Mouse (Mus musculus) forebrain, embryonic 15.5 days (tissue): ENCODE results near the gene Lypd9. TPM values are rescaled to one million over a fixed set of nuclear protein-coding genes. Genes with fewer than 3 reads are reported as not detected.

Experiments used
- ATAC-seq: fragments of 200-750 bp; cut with Nextera tagmentation; replicated peaks from 2 replicates; pipeline ENCODE4 v1.8.0; 2017; ENCODE audit warnings: mild to moderate bottlenecking, moderate TSS enrichment, moderate library complexity
- H3K27ac ChIP-seq: fragments of 300-500 bp; sonication (generic); replicated peaks from 2 replicates; pipeline ENCODE4 v1.5.1; 2015; ENCODE audit warnings: mild to moderate bottlenecking, inconsistent platforms
- H3K27me3 ChIP-seq: fragments of 300-500 bp; sonication (generic); 2 replicates; pipeline ENCODE4 v1.6.1; 2015; ENCODE audit warnings: inconsistent platforms
- H3K36me3 ChIP-seq: fragments of 300-500 bp; sonication (generic); 2 replicates; pipeline ENCODE4 v1.6.1; 2015; ENCODE audit warnings: mild to moderate bottlenecking, inconsistent platforms
- H3K4me1 ChIP-seq: fragments of 300-500 bp; sonication (generic); 2 replicates; pipeline ENCODE4 v1.6.1; 2015; ENCODE audit warnings: inconsistent platforms
- H3K4me2 ChIP-seq: fragments of 300-500 bp; sonication (generic); replicated peaks from 2 replicates; pipeline ENCODE4 v1.6.1; 2015; ENCODE audit warnings: mild to moderate bottlenecking, inconsistent platforms
- H3K4me3 ChIP-seq: fragments of 300-500 bp; sonication (generic); 2 replicates; pipeline ENCODE4 v1.5.1; 2015; ENCODE audit warnings: mild to moderate bottlenecking, inconsistent platforms
- H3K9ac ChIP-seq: fragments of 300-500 bp; sonication (generic); replicated peaks from 2 replicates; pipeline ENCODE4 v1.6.1; 2015; ENCODE audit warnings: mild to moderate bottlenecking, inconsistent platforms
- H3K9me3 ChIP-seq: fragments of 300-500 bp; sonication (generic); 2 replicates; pipeline ENCODE4 v1.6.1; 2016; ENCODE audit warnings: inconsistent platforms
- WGBS: fragments of 180-500 bp; shearing (Covaris S2); methylation state at CpG from one replicate; pipeline ENCODE4 v1.1.7; 2015; ENCODE audit warnings: mixed read lengths; 5-methylcytosine and 5-hydroxymethylcytosine counted together
- polyA plus RNA-seq: library from polyadenylated mRNA; unstranded; fragments of >200 nt; fragmentation: Nextera tagmentation; extraction: Ambion mirVana; gene quantifications from 2 replicates; pipeline ENCODE4 v1.2.1, GENCODE M21; 2015

Gene Lypd9
- polyA plus RNA-seq, 1 experiment from 2014 or later = not detected

DNA sequence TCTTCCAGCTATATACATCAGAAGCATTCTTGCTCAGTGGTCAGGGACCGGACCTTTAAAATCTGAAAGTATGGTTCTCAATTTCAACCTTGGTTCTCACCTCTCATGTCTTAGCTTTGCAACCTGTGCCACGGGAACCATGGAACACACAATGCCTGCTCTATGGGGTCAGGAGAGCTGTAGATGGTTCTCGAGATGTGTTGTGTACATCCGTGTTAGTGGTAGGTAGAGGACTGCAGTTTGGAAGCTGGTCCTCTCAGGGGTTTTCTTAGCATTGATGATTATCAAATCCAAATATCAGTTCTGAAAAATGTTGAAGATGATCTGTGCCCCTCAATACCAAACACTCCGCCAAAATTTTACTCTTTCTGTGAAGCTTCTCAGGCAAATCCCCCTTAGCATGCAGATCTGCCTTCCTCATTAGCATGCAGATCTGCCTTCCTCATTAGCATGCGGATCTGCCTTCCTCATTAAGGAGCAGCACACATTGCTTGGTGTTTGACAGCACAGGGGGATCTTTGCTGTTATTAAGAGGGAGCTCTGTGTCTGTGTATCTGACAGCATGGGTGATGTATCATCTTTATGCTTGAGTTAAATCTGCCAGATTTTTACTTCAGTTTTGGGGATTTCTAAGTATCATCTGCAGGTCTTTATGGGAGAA lies 52.6 kb downstream of the Lypd9 start:
- peak overlapping the region; percentile 77 for H3K27ac ChIP-seq
- H3K4me3 ChIP-seq = no peak overlapping the region
- peaks cover 22% of the 10 kb centered on the region for H3K4me1 ChIP-seq
- no peak overlapping the region for H3K9ac ChIP-seq
- peak overlapping the region; percentile 19; the same call in 1 of the 2 replicates for H3K4me2 ChIP-seq
- H3K27me3 ChIP-seq = no peaks in the 10 kb centered on the region
- WGBS = 29% methylated on average over 6 of the region's 6 CpGs
- ATAC-seq = peak; percentile 94
- no peaks in the 10 kb centered on the region for H3K9me3 ChIP-seq
- no peaks in the 10 kb centered on the region for H3K36me3 ChIP-seq

Other genes with a start within 250 kb of the Lypd9 start
- gene 4930438A08Rik, start 178.1 kb downstream of the Lypd9 start, polyA plus RNA-seq = not detected in 2 replicates
- 34.0 and 34.3 TPM in 2 replicates for gene Zfp692, start 145.9 kb downstream of the Lypd9 start, polyA plus RNA-seq
- gene Zfp672, start 122.6 kb downstream of the Lypd9 start, polyA plus RNA-seq = 39.0 and 40.6 TPM in 2 replicates
- gene Sh3bp5l, start 122.2 kb downstream of the Lypd9 start, polyA plus RNA-seq = 50.7 and 54.9 TPM in 2 replicates
- 0.15 TPM in 1 of 2 replicates, not detected in the other for gene Lypd8, start 73.9 kb downstream of the Lypd9 start, polyA plus RNA-seq
- not detected in 2 replicates for gene 1810065E05Rik, start 31.8 kb downstream of the Lypd9 start, polyA plus RNA-seq
- gene Gm12253, start 20.4 kb downstream of the Lypd9 start, polyA plus RNA-seq = not detected in 2 replicates
- not detected in 2 replicates for gene Olfr30, start 9.3 kb upstream of the Lypd9 start, polyA plus RNA-seq
- gene Olfr332, start 39.6 kb upstream of the Lypd9 start, polyA plus RNA-seq = not detected in 2 replicates
- not detected in 2 replicates for gene Olfr331, start 49.6 kb upstream of the Lypd9 start, polyA plus RNA-seq
- not detected in 2 replicates for gene Olfr330, start 81.9 kb upstream of the Lypd9 start, polyA plus RNA-seq
- not detected in 2 replicates for gene Olfr329-ps, start 93.5 kb upstream of the Lypd9 start, polyA plus RNA-seq
- gene Olfr328, start 102.7 kb upstream of the Lypd9 start, polyA plus RNA-seq = 0.10 TPM in 1 of 2 replicates, not detected in the other
- gene Olfr224, start 117.6 kb upstream of the Lypd9 start, polyA plus RNA-seq = not detected in 2 replicates
- not detected in 2 replicates for gene Olfr325, start 124.8 kb upstream of the Lypd9 start, polyA plus RNA-seq
- not detected in 2 replicates for gene Olfr324, start 142.2 kb upstream of the Lypd9 start, polyA plus RNA-seq
- not detected in 2 replicates for gene 2210407C18Rik, start 163.2 kb upstream of the Lypd9 start, polyA plus RNA-seq
- not detected in 2 replicates for gene Olfr323, start 177.6 kb upstream of the Lypd9 start, polyA plus RNA-seq
- gene Trim58, start 187.5 kb upstream of the Lypd9 start, polyA plus RNA-seq = not detected in 2 replicates
- not detected in 2 replicates for gene Olfr322, start 205.9 kb upstream of the Lypd9 start, polyA plus RNA-seq
- not detected in 2 replicates for gene Olfr320, start 228.2 kb upstream of the Lypd9 start, polyA plus RNA-seq
- 0.19 TPM in 1 of 2 replicates, not detected in the other for gene Olfr319, start 246.2 kb upstream of the Lypd9 start, polyA plus RNA-seq